Mouse (Mus musculus): Measurements from ENCODE around the gene Atxn2.

GRCm38 (mm10) chr5:121824121-121824520 lies 113.0 kb downstream of the Atxn2 start:
- TF ChIP-seq CTCF (conservative IDR thresholded peaks at IDR 0.05; ENCODE audit: insufficient read depth, insufficient read length, low read depth, low read length) (no peak), POLR2A (IDR thresholded peaks at IDR 0.05; ENCODE audit: low read depth, low read length) (no peak)

Measured in kidney, adult 2 months (tissue).